Mouse (Mus musculus): ENCODE results near the gene Fam129a. TPM values are rescaled to one million over a fixed set of nuclear protein-coding genes. Genes with fewer than 3 reads are reported as not detected.
A peak's percentile ranks its signal among the peaks of the same experiment; 100 is the strongest.
"Not testable (repeated sequence)": the region's sequence is repeated elsewhere in the genome, so short reads cannot be mapped to it uniquely, and the experiment has no call there.

Gene Fam129a
- total RNA-seq, 1 experiment from 2014 or later = 94.5 TPM

GRCm38 (mm10) chr1:151581454-151581853 is 10.5 kb downstream of the Fam129a start:
- no peak for ATAC-seq (replicated peaks; ENCODE audit: insufficient number of reproducible peaks, low FRiP score, low TSS enrichment, poor library complexity, severe bottlenecking)

DNA sequence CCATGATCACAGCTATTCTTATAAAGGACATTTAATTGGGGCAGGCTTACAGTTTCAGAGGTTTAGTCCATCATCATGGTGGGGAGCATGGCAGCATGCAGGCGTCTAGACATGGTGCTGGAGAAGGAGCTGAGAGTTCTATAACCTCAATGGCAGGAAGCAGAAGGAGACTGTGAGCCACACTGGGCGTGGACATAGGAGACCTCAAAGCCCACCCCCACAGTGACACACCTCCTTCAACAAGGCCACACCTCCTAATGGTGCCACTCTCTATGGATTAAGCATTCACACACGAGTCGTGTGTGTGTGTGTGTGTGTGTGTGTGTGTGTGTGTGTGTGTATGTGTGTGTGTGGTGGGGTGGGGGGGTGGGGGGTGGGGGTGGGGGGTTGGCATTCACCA is 11.0 kb downstream of the Fam129a start:
- no peak for ATAC-seq (replicated peaks; ENCODE audit: insufficient number of reproducible peaks, low FRiP score, low TSS enrichment, poor library complexity, severe bottlenecking)

GRCm38 (mm10) chr1:151583457-151584181 is 12.6 kb downstream of the Fam129a start:
- no peak for ATAC-seq (replicated peaks; ENCODE audit: insufficient number of reproducible peaks, low FRiP score, low TSS enrichment, poor library complexity, severe bottlenecking)

- ATAC-seq (replicated peaks; ENCODE audit: insufficient number of reproducible peaks, low FRiP score, low TSS enrichment, poor library complexity, severe bottlenecking) = no peak
Observed at GRCm38 (mm10) chr1:151584182-151584471, 13.1 kb downstream of the Fam129a start.

- 0 out of 2 replicates have a peak, but pooled peaks have one; percentile 15 for ATAC-seq (replicated peaks; ENCODE audit: insufficient number of reproducible peaks, low FRiP score, low TSS enrichment, poor library complexity, severe bottlenecking)
Observed at GRCm38 (mm10) chr1:151584565-151585216, 13.7 kb downstream of the Fam129a start.

DNA sequence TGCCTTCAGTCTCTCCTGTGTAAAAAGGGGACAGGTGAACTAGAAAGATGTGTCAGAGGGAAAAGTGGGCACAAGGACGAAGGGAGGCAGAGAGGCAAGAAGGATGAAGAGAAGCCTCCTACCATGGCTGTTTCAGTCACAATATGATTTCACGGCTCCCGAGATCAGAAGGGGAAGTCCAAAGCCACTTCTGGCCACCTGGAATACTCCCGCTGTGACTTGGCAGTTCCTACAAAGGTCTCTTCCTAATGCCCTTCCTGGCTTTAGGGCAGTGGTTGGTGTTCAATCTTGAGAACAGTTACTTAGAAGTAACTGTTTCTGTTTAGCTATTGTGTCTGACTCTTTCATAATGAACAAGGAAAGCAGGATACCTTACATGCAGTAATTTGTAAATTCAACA is 14.7 kb downstream of the Fam129a start:
- no peak for ATAC-seq (replicated peaks; ENCODE audit: insufficient number of reproducible peaks, low FRiP score, low TSS enrichment, poor library complexity, severe bottlenecking)

- ATAC-seq (replicated peaks; ENCODE audit: insufficient number of reproducible peaks, low FRiP score, low TSS enrichment, poor library complexity, severe bottlenecking) = no peak
Observed at GRCm38 (mm10) chr1:151592085-151593017, 21.4 kb downstream of the Fam129a start.

DNA sequence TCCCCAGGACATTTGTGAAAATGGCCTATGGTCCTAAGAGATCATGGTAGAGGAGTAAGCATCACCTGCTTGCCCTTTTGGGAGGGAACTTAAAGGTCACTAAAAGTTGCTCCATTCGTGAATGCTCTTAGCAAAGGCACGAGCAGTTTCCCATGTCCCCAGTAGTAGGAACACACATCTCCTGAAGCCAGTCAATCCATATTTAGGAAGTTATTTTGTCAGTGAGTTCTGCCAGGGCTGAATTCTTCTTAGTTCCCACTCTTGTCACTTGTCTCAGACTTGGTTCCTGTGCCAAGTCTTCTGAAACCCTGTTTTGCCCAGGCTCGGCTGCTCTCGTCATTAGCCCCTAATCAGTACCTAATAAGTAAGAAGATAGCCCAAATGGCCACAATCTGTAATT is 23.9 kb downstream of the Fam129a start:
- no peak for ATAC-seq (replicated peaks; ENCODE audit: insufficient number of reproducible peaks, low FRiP score, low TSS enrichment, poor library complexity, severe bottlenecking)

DNA sequence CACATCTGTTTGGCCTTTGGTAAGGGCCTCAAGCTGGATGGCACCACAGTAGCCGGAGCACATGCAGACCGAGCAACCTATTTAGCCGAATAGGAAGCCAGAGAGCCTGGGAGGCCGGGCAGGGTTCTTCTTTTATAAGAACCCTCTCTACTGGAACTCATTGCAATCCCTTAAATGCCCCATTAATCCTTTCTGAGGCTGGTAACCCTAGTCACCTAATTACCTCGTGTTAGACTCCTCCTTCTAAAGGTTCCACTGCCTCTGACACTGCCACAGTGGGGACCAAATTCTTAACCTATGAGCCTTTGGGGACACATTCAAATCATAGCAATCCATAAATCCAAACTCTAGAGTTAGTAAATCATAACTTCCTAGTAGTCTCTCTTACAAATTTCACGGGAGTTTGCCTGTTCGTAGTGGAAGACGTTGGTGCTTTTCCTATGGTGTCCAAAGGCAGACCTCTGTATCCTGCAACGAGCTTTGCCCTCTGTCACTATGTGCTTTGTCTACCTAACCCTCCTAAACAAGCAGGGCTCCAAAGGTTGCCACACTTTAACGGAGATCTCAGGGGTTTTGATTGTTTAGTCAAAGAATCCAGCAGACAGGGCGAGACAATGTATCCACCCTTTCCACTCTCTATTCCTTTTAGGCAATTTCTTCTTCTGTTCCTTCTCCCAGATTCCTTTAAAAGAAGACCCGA is 24.8 kb downstream of the Fam129a start:
- ATAC-seq (replicated peaks; ENCODE audit: insufficient number of reproducible peaks, low FRiP score, low TSS enrichment, poor library complexity, severe bottlenecking) = no peak

DNA sequence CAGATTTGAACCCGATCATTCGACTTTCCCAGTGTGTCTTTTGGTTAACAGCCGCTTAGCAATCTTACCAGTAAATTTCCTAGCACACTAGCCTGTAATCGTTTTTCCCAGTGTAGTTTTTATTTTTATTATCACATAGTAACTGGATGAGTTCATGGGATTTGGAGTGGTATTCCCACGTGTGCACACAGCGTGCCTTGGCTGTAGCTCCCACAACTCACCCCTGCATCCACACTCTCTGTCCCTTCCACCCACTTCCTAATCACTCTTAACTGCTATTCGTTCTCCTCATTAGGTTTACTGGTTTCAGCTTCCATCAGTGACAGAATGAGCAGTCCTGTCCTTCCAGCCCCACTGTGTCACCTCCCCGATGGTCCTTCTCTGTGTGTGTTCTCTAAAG is 25.6 kb downstream of the Fam129a start:
- no peak for ATAC-seq (replicated peaks; ENCODE audit: insufficient number of reproducible peaks, low FRiP score, low TSS enrichment, poor library complexity, severe bottlenecking)

DNA sequence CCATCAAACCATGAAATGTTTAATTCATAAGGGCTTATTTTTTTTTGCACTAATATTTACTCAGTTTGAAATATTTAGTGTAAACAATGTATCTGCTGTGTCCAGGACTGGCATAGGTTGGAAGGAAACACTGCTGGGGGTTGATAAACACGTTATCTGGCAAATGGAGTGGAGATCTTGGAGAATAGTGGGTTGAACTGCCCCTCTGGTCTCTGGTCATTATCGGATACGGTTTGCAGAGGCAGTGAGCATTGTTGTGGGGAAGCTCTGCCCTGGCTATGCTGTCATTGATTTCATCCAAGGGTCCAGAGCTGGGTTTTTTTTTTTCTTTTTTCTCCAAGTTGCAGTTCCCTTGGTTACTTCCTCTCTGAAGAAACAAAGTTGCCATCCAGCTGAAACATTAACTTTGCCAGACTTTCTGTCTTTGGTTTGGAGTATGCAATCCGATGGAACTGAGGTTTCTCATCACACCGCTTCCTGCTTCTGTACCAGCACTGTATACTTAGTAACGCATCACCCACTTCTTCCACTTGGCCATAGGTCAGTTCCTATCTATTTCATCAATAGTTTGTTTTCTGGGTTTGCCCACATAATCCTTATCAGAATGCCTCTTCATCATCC is 26.8 kb downstream of the Fam129a start:
- peak; percentile 83 for ATAC-seq (replicated peaks; ENCODE audit: insufficient number of reproducible peaks, low FRiP score, low TSS enrichment, poor library complexity, severe bottlenecking)

DNA sequence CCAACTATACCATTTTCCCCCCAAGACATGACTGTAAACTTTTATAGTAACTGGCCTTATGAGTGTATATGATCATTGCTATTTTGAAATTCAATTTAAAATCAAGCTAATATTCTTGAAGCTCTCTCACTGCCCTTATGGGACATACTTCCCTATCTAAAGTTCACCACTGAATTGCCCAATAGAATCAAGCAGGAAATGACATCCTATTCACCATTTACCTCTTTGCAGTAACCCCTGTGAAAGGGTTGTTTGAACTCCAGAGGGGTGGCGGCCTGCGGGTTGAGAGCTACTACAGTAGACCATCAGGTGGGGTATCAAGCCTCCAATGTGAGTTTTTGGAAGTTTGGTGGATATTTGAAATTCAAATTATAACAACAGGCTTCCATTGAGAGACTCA is 27.9 kb downstream of the Fam129a start:
- peak; percentile 70 for ATAC-seq (replicated peaks; ENCODE audit: insufficient number of reproducible peaks, low FRiP score, low TSS enrichment, poor library complexity, severe bottlenecking)

DNA sequence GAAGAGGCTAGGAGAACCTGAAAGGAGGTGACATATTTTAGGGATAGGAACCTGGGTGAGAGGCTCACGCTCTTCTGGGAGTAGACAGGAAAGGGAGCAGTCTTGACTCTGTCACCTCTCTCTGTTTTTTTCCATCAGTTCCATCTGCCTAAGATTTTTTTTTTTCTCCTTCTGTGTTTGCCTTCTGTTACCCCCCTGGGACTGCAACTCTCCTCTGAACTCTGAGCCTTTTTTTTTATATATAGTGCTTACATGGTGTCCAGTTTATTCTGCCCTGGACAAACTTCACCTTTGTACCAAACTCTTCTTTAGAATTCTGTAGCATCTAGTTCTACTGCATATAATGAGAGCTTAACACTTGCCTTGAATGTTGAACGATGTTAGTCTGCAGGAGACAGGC is 33.3 kb downstream of the Fam129a start:
- no peak for ATAC-seq (replicated peaks; ENCODE audit: insufficient number of reproducible peaks, low FRiP score, low TSS enrichment, poor library complexity, severe bottlenecking)

- not testable (repeated sequence) for ATAC-seq (replicated peaks; ENCODE audit: insufficient number of reproducible peaks, low FRiP score, low TSS enrichment, poor library complexity, severe bottlenecking)
Observed at GRCm38 (mm10) chr1:151607957-151608356, 37.0 kb downstream of the Fam129a start.

DNA sequence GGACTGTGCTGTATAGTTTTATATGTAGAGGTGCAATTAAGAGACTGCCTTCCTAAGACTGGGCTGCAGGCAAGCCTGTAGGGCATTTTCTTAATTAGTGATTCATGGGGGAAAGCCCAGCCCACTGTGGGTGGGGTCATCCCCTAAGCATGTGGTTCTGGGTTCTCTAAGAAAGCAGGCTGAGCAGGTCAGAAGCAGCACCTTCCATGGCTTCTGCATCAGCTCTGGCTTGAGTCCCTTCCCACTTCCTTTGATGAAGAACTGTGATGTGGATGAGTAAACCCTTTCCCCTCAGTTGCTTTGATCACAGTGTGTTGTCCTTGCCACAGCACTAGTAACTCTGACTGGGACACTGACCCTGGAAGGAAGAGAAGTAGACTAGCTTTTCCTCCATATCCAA is 39.6 kb downstream of the Fam129a start:
- no peak for ATAC-seq (replicated peaks; ENCODE audit: insufficient number of reproducible peaks, low FRiP score, low TSS enrichment, poor library complexity, severe bottlenecking)

DNA sequence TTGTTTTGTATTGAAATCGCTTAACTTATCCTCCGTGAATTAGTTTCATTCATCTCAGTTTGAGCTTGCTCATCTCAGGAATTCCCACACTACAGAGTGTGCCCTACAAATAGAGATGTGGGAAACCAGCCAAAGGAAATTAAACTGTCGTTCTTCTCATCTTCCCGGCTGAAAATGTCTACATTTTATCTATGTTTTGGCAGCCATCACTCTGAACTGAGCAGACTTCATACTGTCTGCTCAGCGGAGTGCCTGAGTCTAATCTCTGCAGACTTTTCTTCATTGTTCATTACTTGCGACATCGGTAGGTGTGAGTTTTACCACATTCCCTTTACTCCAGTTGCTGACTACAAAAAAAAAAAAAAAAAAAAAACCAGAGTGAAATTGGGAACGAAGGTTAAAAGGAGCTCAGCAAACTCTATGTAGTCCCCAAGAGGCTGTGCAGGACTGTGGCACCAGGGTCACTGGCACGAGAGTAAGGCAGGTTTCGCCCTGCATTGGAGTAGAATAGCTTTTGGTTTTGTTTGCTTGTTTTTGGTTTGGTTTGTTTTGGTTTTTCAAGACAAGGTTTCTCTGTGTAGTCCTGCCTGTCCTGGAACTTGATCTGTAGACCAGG is 43.4 kb downstream of the Fam129a start:
- ATAC-seq (replicated peaks; ENCODE audit: insufficient number of reproducible peaks, low FRiP score, low TSS enrichment, poor library complexity, severe bottlenecking) = no peak

- ATAC-seq (replicated peaks; ENCODE audit: insufficient number of reproducible peaks, low FRiP score, low TSS enrichment, poor library complexity, severe bottlenecking) = no peak
Observed at GRCm38 (mm10) chr1:151615625-151616024, 44.6 kb downstream of the Fam129a start.

GRCm38 (mm10) chr1:151616555-151617205 is 45.7 kb downstream of the Fam129a start:
- no peak for ATAC-seq (replicated peaks; ENCODE audit: insufficient number of reproducible peaks, low FRiP score, low TSS enrichment, poor library complexity, severe bottlenecking)
